Mouse (Mus musculus) right cerebral cortex, postnatal 25 days (tissue): ENCODE measurements around the gene Rpgr.

ENCODE experiments used
- DNase-seq: peaks from one replicate; pipeline ENCODE4 v3.0.0; 2022

Gene Rpgr

GRCm38 (mm10) chrX:10071529-10071928, 145.2 kb downstream of the Rpgr start:
- DNase-seq, result no peak

GRCm38 (mm10) chrX:10070689-10071088, 146.0 kb downstream of the Rpgr start:
- DNase-seq, result peak; percentile 8

GRCm38 (mm10) chrX:10069405-10069804, 147.3 kb downstream of the Rpgr start:
- DNase-seq, result no peak

- DNase-seq, result no peak
These were observed 152.9 kb downstream of the Rpgr start for GRCm38 (mm10) chrX:10063781-10064180.

GRCm38 (mm10) chrX:10063361-10063760, 153.4 kb downstream of the Rpgr start:
- no peak for DNase-seq

- no peak for DNase-seq
These were observed 154.5 kb downstream of the Rpgr start for GRCm38 (mm10) chrX:10062201-10062600.

- no peak for DNase-seq
These were observed 182.1 kb downstream of the Rpgr start for GRCm38 (mm10) chrX:10034666-10035065.
